Mouse (Mus musculus) olfactory bulb, adult 2 months (tissue): Measurements from ENCODE around the gene Anks4b.

ENCODE experiments used
- CTCF ChIP-seq: fragments of 200-500 bp; IDR thresholded peaks from 2 replicates; pipeline ENCODE4 v1.5.1; 2012; ENCODE audit warnings: low read depth, mild to moderate bottlenecking, low read length, moderate library complexity; ENCODE audit not compliant: insufficient read depth
- POLR2A ChIP-seq: fragments of 200-500 bp; IDR thresholded peaks from 2 replicates; pipeline ENCODE4 v1.6.1; 2012; ENCODE audit warnings: mild to moderate bottlenecking, low read depth, low read length, moderate library complexity; ENCODE audit not compliant: insufficient read depth

DNA sequence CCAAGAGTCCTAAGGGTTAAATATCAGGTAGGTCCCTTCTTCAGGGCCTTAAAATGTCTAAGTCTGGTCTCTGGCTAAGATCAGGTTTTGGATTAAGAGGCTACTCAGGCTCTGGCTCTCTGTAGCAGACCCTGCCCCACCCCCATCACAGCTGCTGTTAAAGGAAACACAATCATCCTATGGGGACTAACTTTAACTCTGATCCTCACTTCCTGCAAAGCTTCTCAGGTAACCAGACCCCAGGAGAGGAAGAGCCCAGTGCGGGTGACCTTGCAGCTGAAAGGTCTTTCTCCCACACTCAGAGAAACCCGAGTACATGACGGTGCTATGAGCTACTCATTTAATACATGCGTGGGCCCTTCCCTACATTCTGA, 46.0 kb upstream of the Anks4b start:
- TF ChIP-seq CTCF (no peak), POLR2A (no peak)
